Mouse (Mus musculus): ENCODE measurements around the gene Shroom1. TPM values are rescaled to one million over a fixed set of nuclear protein-coding genes. Genes with fewer than 3 reads are reported as not detected.

Gene Shroom1
- polyA plus RNA-seq, 1 experiment from 2014 or later = 1.3 TPM

GRCm38 (mm10) chr11:53429182-53429581, 27.8 kb upstream of the Shroom1 start:
- Histone ChIP-seq H3K4me1 (peaks cover 8% of the 10 kb centered on the region; the same call in 1 of the 2 replicates), H3K27ac (no peak overlapping the region), H3K9me3 (no peaks in the 10 kb centered on the region), H3K36me3 (peaks cover 7% of the 10 kb centered on the region; the same call in 1 of the 2 replicates), H3K4me2 (peak overlapping the region; percentile 70), H3K4me3 (replicated peaks) (peak overlapping the region; percentile 80; the same call in 1 of the 2 replicates), H3K9ac (no peak overlapping the region), H3K27me3 (replicated peaks) (no peaks in the 10 kb centered on the region)
- no peak for ATAC-seq (ENCODE audit: insufficient read depth, low FRiP score, low read depth)

- WGBS = under 1% methylated on average over 34 of the region's 34 CpGs
- peak overlapping the region; percentile 80 for H3K4me3 ChIP-seq (replicated peaks)
- ATAC-seq (ENCODE audit: insufficient read depth, low FRiP score, low read depth) = peak; percentile 8; the same call in 1 of the 2 replicates
Measured at GRCm38 (mm10) chr11:53430300-53430669, 26.7 kb upstream of the Shroom1 start.

GRCm38 (mm10) chr11:53430670-53431346, 26.2 kb upstream of the Shroom1 start, which contains the start of the genes Uqcrq and Gdf9:
Gene Uqcrq, minus strand, starts transcription at chr11:53430831.
Gene Gdf9, plus strand, starts transcription at chr11:53431023.
- Histone ChIP-seq H3K4me3 (replicated peaks) (peak within 1 kb of the TSS; percentile 80), H3K27ac (peak within 1 kb of the TSS; percentile 67), H3K9ac (peak within 1 kb of the TSS; percentile 72), H3K36me3 (peaks cover 7% of the 10 kb centered on the region; the same call in 1 of the 2 replicates), H3K4me1 (peaks cover 8% of the 10 kb centered on the region; the same call in 1 of the 2 replicates), H3K4me2 (peak within 1 kb of the TSS; percentile 70), H3K27me3 (replicated peaks) (no peaks in the 10 kb centered on the region), H3K9me3 (no peaks in the 10 kb centered on the region)
- peak; percentile 93 for ATAC-seq (ENCODE audit: insufficient read depth, low FRiP score, low read depth)
- 0% methylated on average over 44 of the region's 44 CpGs for WGBS

More at GRCm38 (mm10) chr11:53430300-53430669, 26.7 kb upstream of the Shroom1 start:
- Histone ChIP-seq H3K9ac (peak overlapping the region; percentile 72), H3K4me1 (peaks cover 8% of the 10 kb centered on the region; the same call in 1 of the 2 replicates), H3K9me3 (no peaks in the 10 kb centered on the region), H3K36me3 (peaks cover 7% of the 10 kb centered on the region; the same call in 1 of the 2 replicates), H3K4me2 (peak overlapping the region; percentile 70), H3K27me3 (replicated peaks) (no peaks in the 10 kb centered on the region), H3K27ac (peak overlapping the region; percentile 67)

GRCm38 (mm10) chr11:53431347-53432056, 25.5 kb upstream of the Shroom1 start:
- H3K27ac ChIP-seq = peak overlapping the region; percentile 67
- H3K4me3 ChIP-seq (replicated peaks) = peak overlapping the region; percentile 80
- H3K27me3 ChIP-seq (replicated peaks) = no peaks in the 10 kb centered on the region
- H3K9me3 ChIP-seq = no peaks in the 10 kb centered on the region
- peak overlapping the region; percentile 70 for H3K4me2 ChIP-seq
- WGBS = 11% methylated on average over 9 of the region's 9 CpGs
- ATAC-seq (ENCODE audit: insufficient read depth, low FRiP score, low read depth) = peak; percentile 31
- H3K9ac ChIP-seq = no peak overlapping the region
- H3K4me1 ChIP-seq = peaks cover 8% of the 10 kb centered on the region; the same call in 1 of the 2 replicates
- peaks cover 7% of the 10 kb centered on the region; the same call in 1 of the 2 replicates for H3K36me3 ChIP-seq

- no peaks in the 10 kb centered on the region for H3K9me3 ChIP-seq
- peaks cover 7% of the 10 kb centered on the region; the same call in 1 of the 2 replicates for H3K36me3 ChIP-seq
- H3K27me3 ChIP-seq (replicated peaks) = no peaks in the 10 kb centered on the region
- H3K27ac ChIP-seq = no peak overlapping the region
- no peak overlapping the region for H3K4me3 ChIP-seq (replicated peaks)
- no peak overlapping the region for H3K9ac ChIP-seq
- peaks cover 8% of the 10 kb centered on the region; the same call in 1 of the 2 replicates for H3K4me1 ChIP-seq
- no peak overlapping the region for H3K4me2 ChIP-seq
- WGBS = 50% methylated on average over 6 of the region's 6 CpGs
- no peak for ATAC-seq (ENCODE audit: insufficient read depth, low FRiP score, low read depth)
Measured at GRCm38 (mm10) chr11:53433057-53433456, 23.9 kb upstream of the Shroom1 start.

- no peak overlapping the region for H3K27ac ChIP-seq
- H3K9ac ChIP-seq = no peak overlapping the region
- H3K36me3 ChIP-seq = no peaks in the 10 kb centered on the region
- H3K9me3 ChIP-seq = no peaks in the 10 kb centered on the region
- WGBS = 76% methylated on average over 8 of the region's 8 CpGs
- H3K27me3 ChIP-seq (replicated peaks) = no peaks in the 10 kb centered on the region
- no peak overlapping the region for H3K4me3 ChIP-seq (replicated peaks)
- no peaks in the 10 kb centered on the region for H3K4me1 ChIP-seq
- ATAC-seq (ENCODE audit: insufficient read depth, low FRiP score, low read depth) = no peak
- H3K4me2 ChIP-seq = no peak overlapping the region
Measured at GRCm38 (mm10) chr11:53435504-53435903, 21.5 kb upstream of the Shroom1 start.

GRCm38 (mm10) chr11:53436338-53436737, 20.7 kb upstream of the Shroom1 start:
- Histone ChIP-seq H3K36me3 (no peaks in the 10 kb centered on the region), H3K9me3 (no peaks in the 10 kb centered on the region), H3K4me1 (no peaks in the 10 kb centered on the region), H3K27ac (no peak overlapping the region), H3K4me3 (replicated peaks) (no peak overlapping the region), H3K27me3 (replicated peaks) (no peaks in the 10 kb centered on the region), H3K9ac (no peak overlapping the region), H3K4me2 (no peak overlapping the region)
- WGBS = 78% methylated on average over 6 of the region's 6 CpGs
- no peak for ATAC-seq (ENCODE audit: insufficient read depth, low FRiP score, low read depth)

- Histone ChIP-seq H3K27me3 (replicated peaks) (no peaks in the 10 kb centered on the region), H3K27ac (no peak overlapping the region), H3K36me3 (no peaks in the 10 kb centered on the region), H3K9ac (no peak overlapping the region), H3K4me1 (no peaks in the 10 kb centered on the region), H3K9me3 (no peaks in the 10 kb centered on the region), H3K4me2 (no peak overlapping the region), H3K4me3 (replicated peaks) (no peak overlapping the region)
- ATAC-seq (ENCODE audit: insufficient read depth, low FRiP score, low read depth) = no peak
- WGBS = 21% methylated on average over 12 of the region's 12 CpGs
Measured at GRCm38 (mm10) chr11:53441921-53442320, 15.1 kb upstream of the Shroom1 start.

- H3K36me3 ChIP-seq = no peaks in the 10 kb centered on the region
- H3K9me3 ChIP-seq = no peaks in the 10 kb centered on the region
- H3K27ac ChIP-seq = no peak overlapping the region
- H3K9ac ChIP-seq = no peak overlapping the region
- no peaks in the 10 kb centered on the region for H3K27me3 ChIP-seq (replicated peaks)
- H3K4me3 ChIP-seq (replicated peaks) = no peak overlapping the region
- no peak overlapping the region for H3K4me2 ChIP-seq
- WGBS = 31% methylated on average over 6 of the region's 6 CpGs
- no peaks in the 10 kb centered on the region for H3K4me1 ChIP-seq
- no peak for ATAC-seq (ENCODE audit: insufficient read depth, low FRiP score, low read depth)
Measured at GRCm38 (mm10) chr11:53443861-53444260, 13.1 kb upstream of the Shroom1 start.

- H3K27ac ChIP-seq = no peak overlapping the region
- WGBS = 54% methylated on average over 13 of the region's 13 CpGs
- H3K36me3 ChIP-seq = no peaks in the 10 kb centered on the region
- H3K9ac ChIP-seq = no peak overlapping the region
- H3K4me2 ChIP-seq = no peak overlapping the region
- no peaks in the 10 kb centered on the region for H3K4me1 ChIP-seq
- H3K9me3 ChIP-seq = no peaks in the 10 kb centered on the region
- H3K4me3 ChIP-seq (replicated peaks) = no peak overlapping the region
- no peaks in the 10 kb centered on the region for H3K27me3 ChIP-seq (replicated peaks)
- ATAC-seq (ENCODE audit: insufficient read depth, low FRiP score, low read depth) = no peak
Measured at GRCm38 (mm10) chr11:53445562-53445961, 11.4 kb upstream of the Shroom1 start.

- H3K9ac ChIP-seq = no peak overlapping the region
- H3K9me3 ChIP-seq = no peaks in the 10 kb centered on the region
- no peaks in the 10 kb centered on the region for H3K36me3 ChIP-seq
- no peak overlapping the region for H3K27ac ChIP-seq
- peak; percentile 14; the same call in 1 of the 2 replicates for ATAC-seq (ENCODE audit: insufficient read depth, low FRiP score, low read depth)
- no peak overlapping the region for H3K4me3 ChIP-seq (replicated peaks)
- 64% methylated on average over 13 of the region's 13 CpGs for WGBS
- H3K4me1 ChIP-seq = no peaks in the 10 kb centered on the region
- no peaks in the 10 kb centered on the region for H3K27me3 ChIP-seq (replicated peaks)
- H3K4me2 ChIP-seq = no peak overlapping the region
Measured at GRCm38 (mm10) chr11:53446183-53446582, 10.8 kb upstream of the Shroom1 start.

- Histone ChIP-seq H3K27ac (no peak overlapping the region), H3K4me3 (replicated peaks) (no peak overlapping the region), H3K4me1 (no peaks in the 10 kb centered on the region), H3K9me3 (no peaks in the 10 kb centered on the region), H3K27me3 (replicated peaks) (no peaks in the 10 kb centered on the region), H3K9ac (no peak overlapping the region), H3K36me3 (no peaks in the 10 kb centered on the region), H3K4me2 (no peak overlapping the region)
- WGBS = 89% methylated on average over 8 of the region's 8 CpGs
- ATAC-seq (ENCODE audit: insufficient read depth, low FRiP score, low read depth) = no peak
Measured at GRCm38 (mm10) chr11:53447996-53448395, 9.0 kb upstream of the Shroom1 start.

All from stomach, embryonic 15.5 days (tissue).